Mouse (Mus musculus) lung, postnatal 4 days (tissue): ENCODE measurements around the gene Htra2.

Experiments used
- DNase-seq, 2 experiments: peaks; one replicate each; pipeline ENCODE4 v3.0.0; 2021

Gene Htra2

DNA sequence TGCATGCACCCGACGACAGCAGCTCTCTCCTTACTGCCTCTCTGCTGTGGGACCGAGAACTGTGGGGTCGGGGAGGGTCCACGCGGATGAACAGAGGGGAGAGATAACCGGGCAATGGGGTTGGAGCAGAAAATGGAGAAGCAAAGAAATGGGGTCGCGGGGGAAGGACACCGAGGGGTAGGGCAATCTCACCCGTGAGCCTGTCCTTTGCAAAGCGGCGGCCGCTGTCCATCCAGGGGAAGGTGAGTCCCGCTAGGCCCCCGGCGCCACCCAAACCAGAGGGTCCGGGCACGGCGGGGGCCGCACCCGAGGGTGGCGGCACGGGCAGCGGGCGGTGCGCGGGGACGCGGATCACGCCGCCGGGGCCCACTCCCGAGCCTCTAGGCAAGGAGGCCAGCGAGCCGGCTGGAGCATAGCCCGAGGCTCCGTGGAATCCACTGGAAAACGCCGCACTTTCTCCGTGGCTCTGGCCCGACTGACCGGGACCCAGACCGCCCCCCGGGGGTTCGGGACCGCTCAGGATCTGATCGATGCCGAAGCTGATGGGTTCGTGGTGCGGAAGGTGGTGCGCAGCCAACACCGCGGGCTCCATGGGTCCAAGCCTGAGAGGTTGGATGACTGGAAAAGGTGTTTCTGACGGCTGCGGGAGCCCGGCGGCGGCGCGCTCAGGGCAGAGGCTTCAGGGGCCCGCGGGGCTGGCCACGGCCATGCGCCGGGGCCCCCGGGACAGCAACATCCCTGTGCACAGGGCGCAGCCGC, 14.6 kb upstream of the Htra2 start:
- DNase-seq, result peak in 1 of 2 experiments; percentile 24

DNA sequence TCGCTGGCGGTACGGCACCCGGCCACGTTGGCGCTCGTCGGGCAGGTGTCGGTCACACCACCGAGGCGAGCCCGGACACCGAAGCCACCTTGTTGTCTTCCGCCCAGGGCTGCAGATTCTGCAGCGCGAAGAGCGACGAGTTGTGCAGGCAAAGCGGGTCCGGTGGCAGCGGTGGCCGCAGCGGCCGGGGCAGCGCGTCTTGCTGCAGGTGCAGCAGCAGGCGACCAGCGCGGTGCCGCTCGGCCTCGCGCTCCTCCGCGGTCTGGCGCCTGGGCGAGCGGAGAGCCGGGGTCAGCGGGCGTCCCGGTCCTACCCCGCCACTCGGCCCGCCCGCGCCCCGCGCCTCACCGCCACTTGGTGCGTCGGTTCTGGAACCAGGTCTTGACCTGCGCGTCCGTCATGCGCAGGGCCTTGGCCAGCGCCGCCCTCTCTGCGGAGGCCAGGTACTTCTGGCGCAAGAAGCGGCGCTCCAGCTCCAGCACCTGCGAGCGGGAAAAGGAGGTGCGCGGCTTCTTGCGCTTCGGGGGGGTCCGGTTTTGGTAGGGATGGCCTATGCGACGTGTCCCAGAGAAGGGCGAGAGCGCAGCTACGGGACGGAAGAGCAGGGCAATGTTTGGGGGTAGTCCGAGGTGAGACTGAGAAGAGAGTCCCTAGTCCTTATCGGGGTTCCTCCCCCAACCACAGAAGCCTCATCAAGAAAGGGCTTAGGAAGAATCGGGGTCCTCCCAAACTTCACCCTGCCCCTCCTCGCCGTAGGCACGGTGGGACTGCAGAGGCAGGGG, 13.8 kb upstream of the Htra2 start:
- peak in 1 of 2 experiments; percentile 17 for DNase-seq

- no peak for DNase-seq
These were observed 13.1 kb upstream of the Htra2 start for GRCm38 (mm10) chr6:83068221-83068620.

GRCm38 (mm10) chr6:83066441-83066840, 11.4 kb upstream of the Htra2 start:
- no peak for DNase-seq

DNA sequence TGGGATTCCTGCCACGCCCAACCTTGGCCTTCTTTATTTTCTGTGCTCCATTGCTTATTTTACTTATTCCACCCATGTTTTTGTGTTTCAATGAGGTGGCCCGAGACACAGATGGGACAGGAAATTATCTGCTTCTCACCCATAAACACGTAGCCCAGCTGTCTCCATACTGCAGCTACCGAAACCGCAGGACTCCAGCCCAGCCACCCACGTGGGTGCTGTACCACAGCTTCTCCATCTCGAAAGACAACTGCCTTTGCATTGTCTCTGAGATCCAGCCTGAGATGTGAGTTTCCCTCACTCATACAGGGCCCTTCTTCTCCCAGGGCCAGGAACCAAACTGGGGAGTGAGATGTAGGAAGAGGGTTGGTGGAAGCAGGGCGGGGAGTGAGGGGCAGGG, 10.9 kb upstream of the Htra2 start:
- no peak for DNase-seq

GRCm38 (mm10) chr6:83058725-83059124, 3.7 kb upstream of the Htra2 start:
- DNase-seq, result no peak

DNA sequence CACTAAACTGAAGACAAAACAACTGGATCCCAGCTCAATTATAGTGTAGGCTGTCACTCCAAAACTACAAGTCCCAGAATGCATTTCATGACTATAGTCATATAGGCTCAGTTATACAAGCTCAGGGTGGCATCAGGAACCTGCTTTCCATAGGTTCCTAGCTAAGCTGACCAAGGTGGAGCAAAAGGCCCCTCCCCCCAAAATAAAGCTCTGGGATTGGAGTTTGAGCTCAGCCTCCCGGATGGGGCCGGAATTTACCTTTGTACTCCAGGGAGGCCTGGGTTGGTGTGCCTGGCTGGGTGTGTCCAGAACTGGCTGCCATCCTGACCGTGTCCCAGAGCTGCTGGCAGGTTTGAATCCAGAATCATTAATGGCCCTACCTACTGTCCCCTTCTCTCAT, 2.7 kb upstream of the Htra2 start, which contains the start of gene Dqx1:
TSS of gene Dqx1 (plus strand) at position 55 of the 400 bp plus-strand sequence.
- DNase-seq, result peak; percentile 21 to 48

DNA sequence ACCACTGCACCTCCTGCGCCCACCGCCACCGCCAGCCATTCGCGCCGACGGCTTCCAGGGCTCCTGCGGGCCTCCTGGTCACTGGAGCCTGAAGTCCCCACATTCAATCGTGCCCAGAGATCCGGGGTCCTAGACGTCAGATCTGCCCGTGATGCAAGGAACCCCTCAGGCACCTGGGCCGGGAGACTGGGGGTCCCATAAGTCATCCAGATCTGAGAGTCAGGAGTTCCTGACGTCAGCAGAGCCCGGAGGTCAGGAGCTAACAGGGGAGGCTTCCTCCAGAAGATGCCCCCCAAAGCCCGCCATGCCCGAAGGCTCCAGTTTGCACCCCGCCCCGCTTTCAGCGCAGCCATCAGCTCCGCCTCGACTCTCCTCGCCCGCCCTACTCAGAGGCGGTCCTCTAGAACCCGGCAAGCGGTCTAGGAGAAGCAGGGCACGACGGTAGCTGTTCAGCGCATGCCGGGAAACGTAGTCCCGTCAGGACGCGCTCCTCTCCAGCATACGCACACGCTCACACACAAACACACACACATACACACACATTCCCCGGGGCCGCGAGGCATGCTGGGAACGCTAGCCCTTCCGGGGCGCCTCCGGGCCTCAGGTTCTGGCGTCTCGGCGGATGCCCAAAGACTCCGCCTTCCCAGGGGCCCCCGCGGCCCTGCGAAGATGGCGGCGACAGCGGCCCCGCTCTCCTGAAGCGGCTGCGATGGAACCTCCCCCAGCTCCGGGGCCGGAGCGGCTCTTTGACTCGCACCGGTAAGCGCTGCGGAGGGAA, 810 bp downstream of the Htra2 start, which contains the start of gene Aup1:
TSS of gene Aup1 (plus strand) at position 448 of the 778 bp plus-strand sequence.
- peak; percentile 97 to 98 for DNase-seq

DNA sequence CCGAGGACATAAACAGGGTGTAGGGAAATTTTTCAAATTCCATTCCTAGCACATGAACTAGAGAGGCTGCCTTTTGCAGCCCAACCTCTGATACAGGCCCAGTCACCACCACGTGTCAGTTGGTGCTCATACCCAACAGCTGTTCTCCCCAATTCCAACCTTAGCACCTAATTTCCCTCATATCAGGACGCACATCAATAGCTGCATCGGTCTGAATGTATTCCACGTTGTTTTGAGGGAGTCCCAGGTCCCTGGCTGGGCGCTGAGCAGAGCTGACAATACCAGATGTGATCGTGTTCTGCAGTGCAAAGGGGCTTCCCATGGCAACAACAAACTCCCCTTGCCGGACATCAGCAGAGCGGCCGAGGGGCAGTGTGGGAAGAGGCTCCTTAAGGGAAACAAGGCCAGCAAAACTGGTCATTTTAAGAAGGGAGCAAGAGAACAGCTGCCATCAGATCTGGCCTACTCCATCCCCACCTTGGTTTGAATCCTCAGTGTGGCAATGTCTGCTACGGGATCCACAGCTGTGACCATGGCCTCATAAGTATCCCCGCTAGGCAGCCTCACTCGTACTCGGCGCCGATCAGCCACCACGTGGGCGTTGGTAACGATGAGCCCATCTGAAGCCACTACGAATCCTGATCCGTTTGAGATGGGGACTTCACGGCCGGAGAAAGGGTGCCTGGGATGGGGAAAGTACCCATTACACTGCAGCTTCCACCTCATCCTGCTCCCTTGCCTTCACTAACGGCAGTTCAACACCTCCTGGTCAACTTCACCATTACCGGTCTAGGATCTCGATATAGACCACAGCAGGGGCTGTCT, 1.7 kb downstream of the Htra2 start:
- peak; percentile 43 to 45 for DNase-seq

DNA sequence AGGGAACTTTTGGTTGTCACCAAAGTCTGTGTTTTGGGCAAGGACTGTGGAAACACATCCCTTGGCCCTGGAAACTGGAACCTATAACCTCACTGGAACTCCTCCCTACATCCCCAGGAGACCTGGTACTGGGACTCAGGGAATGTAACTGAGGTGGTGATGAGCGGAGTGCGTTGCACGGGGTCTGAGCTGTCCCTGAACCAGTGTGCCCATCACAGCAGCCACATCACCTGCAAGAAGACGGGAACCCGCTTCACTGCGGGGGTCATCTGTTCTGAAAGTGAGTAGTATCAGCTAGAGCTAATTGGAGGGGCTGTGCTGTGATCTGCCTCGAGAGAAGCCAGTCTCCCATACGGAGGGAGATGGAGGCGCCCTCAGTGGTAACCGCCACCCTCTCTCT, 5.7 kb downstream of the Htra2 start:
- DNase-seq, result no peak

GRCm38 (mm10) chr6:83044742-83045141, 10.3 kb downstream of the Htra2 start:
- DNase-seq, result peak in 1 of 2 experiments; percentile 19

- no peak for DNase-seq
These were observed 11.1 kb downstream of the Htra2 start for GRCm38 (mm10) chr6:83043993-83044392.

GRCm38 (mm10) chr6:83043561-83043960, 11.5 kb downstream of the Htra2 start:
- DNase-seq, result peak in 1 of 2 experiments; percentile 22

DNA sequence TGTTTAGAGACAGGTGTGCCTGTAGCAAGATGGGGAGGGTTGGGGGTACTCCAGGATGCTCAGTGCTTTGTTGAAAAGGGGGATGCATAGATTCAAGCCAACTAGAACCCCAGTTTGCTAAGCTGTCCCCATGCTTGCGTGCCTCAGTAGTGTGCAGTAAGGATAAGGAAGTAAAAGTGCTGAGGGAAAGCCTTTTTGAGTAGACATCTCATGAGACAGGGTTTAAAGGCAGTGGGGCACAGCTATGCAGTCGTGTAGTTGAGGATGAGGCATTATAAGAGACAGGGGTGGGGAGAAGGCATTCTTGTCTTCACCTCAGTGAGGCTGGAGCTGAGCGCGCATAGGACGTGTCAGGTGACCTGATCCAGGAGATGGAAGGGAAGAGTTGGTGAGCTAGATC, 14.5 kb downstream of the Htra2 start:
- no peak for DNase-seq

- peak; percentile 92 to 95 for DNase-seq
These were observed 16.5 kb downstream of the Htra2 start for GRCm38 (mm10) chr6:83038496-83039012.

GRCm38 (mm10) chr6:83037188-83037587, 17.9 kb downstream of the Htra2 start:
- DNase-seq, result peak in 1 of 2 experiments; percentile 44

DNA sequence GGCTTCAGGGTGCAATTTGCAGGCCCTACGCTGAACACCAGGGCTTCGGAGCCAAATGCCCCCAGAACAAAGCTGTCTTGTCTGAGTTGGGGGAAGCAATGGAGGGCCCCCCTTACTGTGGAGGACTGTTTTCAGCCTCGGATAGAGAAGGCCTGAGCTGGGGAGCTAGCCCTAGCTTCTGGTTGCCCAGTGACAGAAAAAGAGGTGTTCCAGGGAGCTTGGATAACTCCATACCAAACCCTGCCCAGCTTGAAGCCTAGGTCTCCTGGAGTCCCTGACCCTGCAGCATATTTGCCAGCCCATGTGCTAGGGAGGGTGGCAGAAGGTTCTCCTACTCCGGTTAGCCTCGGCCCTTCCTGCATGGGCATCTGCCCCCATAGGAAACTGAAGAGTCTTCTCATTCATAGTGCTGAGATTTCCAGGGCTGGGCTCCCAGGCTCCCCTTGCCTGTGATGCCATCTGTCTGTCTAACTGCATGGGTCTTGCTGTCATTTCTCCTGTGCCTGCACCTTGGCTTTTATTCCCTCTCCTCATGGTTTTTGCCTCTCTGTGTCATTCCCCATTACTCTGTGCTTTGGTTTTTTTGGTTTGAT, 20.5 kb downstream of the Htra2 start:
- no peak for DNase-seq

GRCm38 (mm10) chr6:83033249-83034185, 21.6 kb downstream of the Htra2 start, which contains the start of the genes Dok1 and Loxl3:
Gene Dok1, minus strand, starts transcription at chr6:83033471.
Gene Loxl3, plus strand, starts transcription at chr6:83034173.
- peak; percentile 82 to 85 for DNase-seq

DNA sequence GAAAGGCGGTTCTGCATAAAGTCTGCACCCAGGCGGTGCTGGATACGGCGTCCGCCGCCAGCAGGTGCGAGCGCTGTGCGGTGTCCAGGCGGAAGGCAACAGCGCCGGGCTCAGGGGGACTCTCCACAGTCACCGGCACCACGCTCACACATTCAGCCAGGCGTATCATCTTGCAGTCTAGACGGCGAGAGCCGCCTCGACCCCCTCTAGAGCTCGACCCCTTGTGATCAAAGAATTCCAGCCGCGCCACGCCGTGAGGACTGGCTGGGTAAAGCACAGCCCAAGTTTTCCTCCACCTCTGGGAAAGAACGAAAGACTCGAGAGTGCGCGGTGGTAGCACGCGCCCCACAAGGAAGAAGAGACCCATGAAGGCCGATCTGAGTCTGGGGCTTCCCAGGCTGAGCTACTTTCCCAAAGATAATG, 22.3 kb downstream of the Htra2 start:
- peak; percentile 69 to 70 for DNase-seq
